Mouse (Mus musculus) embryonic facial prominence, embryonic 13.5 days (tissue): ENCODE data around the gene Mtch2. TPM values are rescaled to one million over a fixed set of nuclear protein-coding genes. Genes with fewer than 3 reads are reported as not detected.

Source experiments
- ATAC-seq: fragments of 200-750 bp; cut with Nextera tagmentation; 2 replicates; pipeline ENCODE4 v1.8.0; 2017; ENCODE audit warnings: low read depth; ENCODE audit not compliant: insufficient number of reproducible peaks, insufficient read depth, low FRiP score, low TSS enrichment
- H3K27ac ChIP-seq: fragments of 300-500 bp; sonication (generic); 2 replicates; pipeline ENCODE4 v1.5.1; 2015; ENCODE audit warnings: moderate library complexity, mild to moderate bottlenecking, inconsistent platforms
- H3K27me3 ChIP-seq: fragments of 300-500 bp; sonication (generic); 2 replicates; pipeline ENCODE4 v1.6.1; 2015; ENCODE audit warnings: mild to moderate bottlenecking, inconsistent platforms
- H3K36me3 ChIP-seq: fragments of 300-500 bp; sonication (generic); 2 replicates; pipeline ENCODE4 v1.6.1; 2015; ENCODE audit warnings: mild to moderate bottlenecking, inconsistent platforms
- H3K4me1 ChIP-seq: fragments of 300-500 bp; sonication (generic); 2 replicates; pipeline ENCODE4 v1.6.1; 2015; ENCODE audit warnings: inconsistent platforms
- H3K4me2 ChIP-seq: fragments of 300-500 bp; sonication (generic); 2 replicates; pipeline ENCODE4 v1.6.1; 2015; ENCODE audit warnings: moderate library complexity, mild to moderate bottlenecking, inconsistent platforms
- H3K4me3 ChIP-seq: fragments of 300-500 bp; sonication (generic); 2 replicates; pipeline ENCODE4 v1.5.1; 2015; ENCODE audit warnings: mild to moderate bottlenecking, inconsistent platforms
- H3K9ac ChIP-seq: fragments of 300-500 bp; sonication (generic); 2 replicates; pipeline ENCODE4 v1.6.1; 2015; ENCODE audit warnings: mild to moderate bottlenecking, inconsistent platforms
- H3K9me3 ChIP-seq: fragments of 300-500 bp; sonication (generic); 2 replicates; pipeline ENCODE4 v1.6.1; 2016; ENCODE audit warnings: inconsistent platforms
- WGBS: fragments of 180-500 bp; shearing (Covaris S2); methylation state at CpG from one replicate; pipeline ENCODE4 v1.1.7; 2015; ENCODE audit warnings: mixed read lengths; 5-methylcytosine and 5-hydroxymethylcytosine counted together
- polyA plus RNA-seq: library from polyadenylated mRNA; unstranded; fragments of >200 nt; fragmentation: Nextera tagmentation; extraction: Ambion mirVana; gene quantifications from 2 replicates; pipeline ENCODE4 v1.2.1, GENCODE M21; 2015

Gene Mtch2
- polyA plus RNA-seq, 1 experiment from 2014 or later: 192 TPM

GRCm38 (mm10) chr2:90828739-90829138 lies 18.2 kb upstream of the Mtch2 start:
- no peaks in the 10 kb centered on the region for H3K9me3 ChIP-seq
- no peaks in the 10 kb centered on the region for H3K4me1 ChIP-seq
- H3K27ac ChIP-seq: no peak overlapping the region
- H3K9ac ChIP-seq: no peak overlapping the region
- 60% methylated on average over 7 of the region's 7 CpGs for WGBS
- no peak overlapping the region for H3K4me2 ChIP-seq
- no peak for ATAC-seq
- no peaks in the 10 kb centered on the region for H3K27me3 ChIP-seq
- H3K4me3 ChIP-seq: no peak overlapping the region
- no peaks in the 10 kb centered on the region for H3K36me3 ChIP-seq

- no peak overlapping the region for H3K9ac ChIP-seq
- H3K36me3 ChIP-seq: no peaks in the 10 kb centered on the region
- no peak overlapping the region for H3K4me2 ChIP-seq
- no peaks in the 10 kb centered on the region for H3K27me3 ChIP-seq
- WGBS: 77% methylated on average over 5 of the region's 5 CpGs
- no peak overlapping the region for H3K4me3 ChIP-seq
- no peaks in the 10 kb centered on the region for H3K4me1 ChIP-seq
- no peak overlapping the region for H3K27ac ChIP-seq
- no peak for ATAC-seq
- no peaks in the 10 kb centered on the region for H3K9me3 ChIP-seq
Measured at GRCm38 (mm10) chr2:90833502-90833901, 13.5 kb upstream of the Mtch2 start.

- no peak overlapping the region for H3K27ac ChIP-seq
- no peaks in the 10 kb centered on the region for H3K4me1 ChIP-seq
- no peak for ATAC-seq
- no peak overlapping the region for H3K4me2 ChIP-seq
- H3K9me3 ChIP-seq: no peaks in the 10 kb centered on the region
- H3K36me3 ChIP-seq: no peaks in the 10 kb centered on the region
- H3K27me3 ChIP-seq: no peaks in the 10 kb centered on the region
- 81% methylated on average over 2 of the region's 2 CpGs for WGBS
- no peak overlapping the region for H3K9ac ChIP-seq
- H3K4me3 ChIP-seq: no peak overlapping the region
Measured at GRCm38 (mm10) chr2:90838621-90839020, 8.3 kb upstream of the Mtch2 start.

- WGBS: 65% methylated on average over 1 of the region's 1 CpGs
- no peak overlapping the region for H3K27ac ChIP-seq
- H3K36me3 ChIP-seq: no peaks in the 10 kb centered on the region
- H3K4me1 ChIP-seq: 0 out of 2 replicates have a peak, but pooled peaks cover 8% of the 10 kb centered on the region
- no peak overlapping the region for H3K4me3 ChIP-seq
- no peak overlapping the region for H3K9ac ChIP-seq
- no peaks in the 10 kb centered on the region for H3K27me3 ChIP-seq
- H3K4me2 ChIP-seq: no peak overlapping the region
- ATAC-seq: no peak
- no peaks in the 10 kb centered on the region for H3K9me3 ChIP-seq
Measured at GRCm38 (mm10) chr2:90843666-90844065, 3.3 kb upstream of the Mtch2 start.

DNA sequence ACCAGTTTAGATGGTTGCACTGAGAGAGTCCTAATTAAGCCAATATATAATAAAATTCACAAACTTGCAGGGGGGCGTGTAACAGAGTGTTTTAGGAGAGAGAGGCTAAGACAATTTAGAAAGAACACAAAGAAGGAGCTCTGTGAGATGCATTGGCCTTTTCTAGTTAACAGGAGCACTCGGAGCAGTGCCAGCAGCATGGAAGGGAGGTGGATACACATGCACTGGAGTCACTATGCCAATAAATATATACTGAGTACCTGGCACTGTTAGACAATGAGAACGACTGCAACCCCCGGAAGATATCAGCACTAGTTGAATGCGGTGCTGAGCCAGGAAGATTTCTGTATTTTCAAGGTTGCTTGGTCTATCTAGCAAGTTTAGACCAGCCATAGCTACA lies 2.7 kb upstream of the Mtch2 start:
- no peaks in the 10 kb centered on the region for H3K9me3 ChIP-seq
- WGBS: 75% methylated on average over 5 of the region's 5 CpGs
- H3K4me3 ChIP-seq: no peak overlapping the region
- no peak for ATAC-seq
- no peak overlapping the region for H3K9ac ChIP-seq
- H3K36me3 ChIP-seq: no peaks in the 10 kb centered on the region
- H3K4me1 ChIP-seq: peaks cover 11% of the 10 kb centered on the region; the same call in 1 of the 2 replicates
- H3K27me3 ChIP-seq: no peaks in the 10 kb centered on the region
- H3K4me2 ChIP-seq: no peak overlapping the region
- H3K27ac ChIP-seq: no peak overlapping the region

DNA sequence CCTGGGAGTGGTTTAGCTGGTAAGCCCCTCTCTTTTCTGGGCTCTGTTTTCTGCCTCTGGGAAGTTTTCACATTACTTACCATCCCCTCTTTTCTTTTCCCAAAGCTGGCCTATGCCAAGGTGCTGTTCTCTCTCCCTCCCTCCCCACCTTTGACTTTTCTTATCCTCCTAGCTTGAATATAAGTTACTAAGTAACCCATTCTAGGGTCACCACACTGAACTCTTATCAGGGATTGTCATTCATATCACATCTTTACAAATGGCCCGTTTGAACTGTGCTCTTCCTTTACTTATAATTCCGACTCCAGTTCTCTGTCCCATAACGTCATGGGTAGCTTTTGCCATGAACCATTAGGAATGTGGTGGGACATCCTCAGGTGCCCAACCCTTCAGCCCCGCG lies 1.7 kb upstream of the Mtch2 start:
- Histone ChIP-seq H3K27me3 (no peaks in the 10 kb centered on the region), H3K9me3 (no peaks in the 10 kb centered on the region), H3K4me3 (no peak overlapping the region), H3K4me1 (peaks cover 12% of the 10 kb centered on the region; the same call in 1 of the 2 replicates), H3K36me3 (peaks cover 7% of the 10 kb centered on the region), H3K4me2 (no peak overlapping the region), H3K27ac (no peak overlapping the region), H3K9ac (no peak overlapping the region)
- ATAC-seq: no peak
- WGBS: 82% methylated on average over 5 of the region's 5 CpGs

DNA sequence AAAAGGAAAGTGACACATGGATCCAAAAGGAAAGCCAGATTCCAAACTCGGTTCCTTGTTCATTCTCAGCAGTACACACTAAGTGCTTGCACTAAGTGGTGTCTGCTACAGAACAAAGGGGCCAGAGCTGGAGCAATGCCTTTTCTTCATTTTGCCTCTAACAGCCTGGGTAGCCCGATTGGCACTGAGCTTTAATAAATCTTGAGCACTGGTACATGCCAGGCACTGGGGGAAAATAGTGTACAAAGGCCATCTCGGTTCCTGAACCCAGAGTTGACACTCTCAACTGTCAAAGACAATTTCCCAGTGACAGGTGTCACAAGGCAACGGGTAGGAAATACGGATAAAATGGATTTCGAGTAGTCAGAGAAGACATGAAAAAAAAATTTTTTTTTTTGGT lies 784 bp upstream of the Mtch2 start:
- H3K36me3 ChIP-seq: peaks cover 17% of the 10 kb centered on the region
- WGBS: 45% methylated on average over 6 of the region's 6 CpGs
- ATAC-seq: no peak
- peak overlapping the region; percentile 90; the same call in 1 of the 2 replicates for H3K9ac ChIP-seq
- H3K4me3 ChIP-seq: peak overlapping the region; percentile 87
- peaks cover 12% of the 10 kb centered on the region; the same call in 1 of the 2 replicates for H3K4me1 ChIP-seq
- H3K27me3 ChIP-seq: no peaks in the 10 kb centered on the region
- H3K4me2 ChIP-seq: peak overlapping the region; percentile 63
- 0 out of 2 replicates have a peak overlapping the region, but pooled peaks have one; percentile 57 for H3K27ac ChIP-seq
- H3K9me3 ChIP-seq: no peaks in the 10 kb centered on the region

GRCm38 (mm10) chr2:90846597-90846954 lies 379 bp upstream of the Mtch2 start:
- H3K4me2 ChIP-seq: peak overlapping the region; percentile 63
- WGBS: 2% methylated on average over 8 of the region's 8 CpGs
- peak overlapping the region; percentile 90 for H3K9ac ChIP-seq
- H3K4me3 ChIP-seq: peak overlapping the region; percentile 87
- H3K4me1 ChIP-seq: peaks cover 12% of the 10 kb centered on the region; the same call in 1 of the 2 replicates
- H3K36me3 ChIP-seq: peaks cover 21% of the 10 kb centered on the region
- peak overlapping the region; percentile 57; the same call in 1 of the 2 replicates for H3K27ac ChIP-seq
- no peaks in the 10 kb centered on the region for H3K27me3 ChIP-seq
- no peaks in the 10 kb centered on the region for H3K9me3 ChIP-seq
- ATAC-seq: no peak; the same call in 1 of the 2 replicates

DNA sequence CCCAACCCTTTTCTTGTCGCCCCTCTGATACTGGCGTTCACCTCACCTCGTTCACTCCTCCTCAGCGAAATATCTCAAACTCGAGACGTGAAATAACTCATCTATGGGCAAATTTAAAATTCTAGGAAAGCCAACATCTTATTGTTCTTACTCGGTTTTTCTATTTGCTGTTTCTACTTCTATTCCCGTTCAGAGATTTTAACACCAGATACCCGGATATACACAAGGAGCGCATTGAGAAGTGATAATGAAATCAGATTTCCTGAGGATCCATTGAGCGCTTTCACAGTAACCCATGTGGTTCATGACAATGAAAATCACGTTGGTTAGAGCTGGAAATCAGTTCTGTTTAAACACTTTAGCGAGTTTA lies 711 bp downstream of the Mtch2 start:
- peaks cover 32% of the 10 kb centered on the region for H3K36me3 ChIP-seq
- ATAC-seq: no peak
- no peaks in the 10 kb centered on the region for H3K9me3 ChIP-seq
- under 1% methylated on average over 13 of the region's 13 CpGs for WGBS
- peaks cover 12% of the 10 kb centered on the region; the same call in 1 of the 2 replicates for H3K4me1 ChIP-seq
- H3K4me3 ChIP-seq: peak overlapping the region; percentile 87
- H3K9ac ChIP-seq: peak overlapping the region; percentile 90
- peak overlapping the region; percentile 85 for H3K27ac ChIP-seq
- H3K4me2 ChIP-seq: peak overlapping the region; percentile 63
- H3K27me3 ChIP-seq: no peaks in the 10 kb centered on the region

- Histone ChIP-seq H3K9me3 (no peaks in the 10 kb centered on the region), H3K4me3 (peak overlapping the region; percentile 87), H3K4me2 (peak overlapping the region; percentile 63), H3K4me1 (peaks cover 12% of the 10 kb centered on the region; the same call in 1 of the 2 replicates), H3K27ac (no peak overlapping the region), H3K27me3 (no peaks in the 10 kb centered on the region), H3K9ac (peak overlapping the region; percentile 90; the same call in 1 of the 2 replicates), H3K36me3 (peaks cover 38% of the 10 kb centered on the region)
- no peak for ATAC-seq
- WGBS: 88% methylated on average over 5 of the region's 5 CpGs
Measured at GRCm38 (mm10) chr2:90848331-90848730, 1.4 kb downstream of the Mtch2 start.

DNA sequence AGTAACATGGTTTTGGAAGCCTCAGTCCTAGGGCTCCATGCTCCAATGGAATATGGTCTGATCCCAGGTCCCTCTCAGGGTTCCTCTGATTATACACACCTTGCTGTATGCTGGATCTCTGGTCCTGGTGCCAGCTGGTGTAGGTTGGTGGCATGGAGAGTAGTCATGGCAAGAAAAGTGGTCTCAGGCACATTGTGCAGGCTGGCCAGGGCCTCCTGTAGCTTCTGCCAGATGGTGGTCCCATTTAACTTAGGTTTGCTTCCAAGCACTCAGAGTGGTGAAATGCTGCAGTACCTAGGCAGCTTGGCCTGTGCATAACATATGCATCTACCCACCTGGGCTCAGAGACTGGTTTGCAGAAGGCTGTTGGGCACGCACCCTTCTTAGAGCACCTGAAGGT lies 3.4 kb downstream of the Mtch2 start:
- ATAC-seq: no peak
- WGBS: 91% methylated on average over 1 of the region's 1 CpGs
- no peaks in the 10 kb centered on the region for H3K27me3 ChIP-seq

GRCm38 (mm10) chr2:90861486-90861885 lies 14.5 kb downstream of the Mtch2 start:
- no peak overlapping the region for H3K4me3 ChIP-seq
- peaks cover 78% of the 10 kb centered on the region for H3K36me3 ChIP-seq
- no peak overlapping the region for H3K27ac ChIP-seq
- H3K4me2 ChIP-seq: no peak overlapping the region
- no peaks in the 10 kb centered on the region for H3K27me3 ChIP-seq
- H3K4me1 ChIP-seq: no peaks in the 10 kb centered on the region
- ATAC-seq: no peak
- H3K9ac ChIP-seq: no peak overlapping the region
- WGBS: 91% methylated on average over 2 of the region's 2 CpGs
- H3K9me3 ChIP-seq: no peaks in the 10 kb centered on the region

More for the DNA sequence above, 3.4 kb downstream of the Mtch2 start:
- H3K4me1 ChIP-seq: peaks cover 12% of the 10 kb centered on the region; the same call in 1 of the 2 replicates
- H3K9ac ChIP-seq: 0 out of 2 replicates have a peak overlapping the region, but pooled peaks have one; percentile 36
- H3K36me3 ChIP-seq: peaks cover 55% of the 10 kb centered on the region
- H3K27ac ChIP-seq: no peak overlapping the region
- no peak overlapping the region for H3K4me2 ChIP-seq
- H3K9me3 ChIP-seq: no peaks in the 10 kb centered on the region
- H3K4me3 ChIP-seq: no peak overlapping the region
